Mouse (Mus musculus): Measurements from ENCODE around the gene Med18.
"Not testable (repeated sequence)": the region's sequence is repeated elsewhere in the genome, so short reads cannot be mapped to it uniquely, and the experiment has no call there.

Med18 gene

DNA sequence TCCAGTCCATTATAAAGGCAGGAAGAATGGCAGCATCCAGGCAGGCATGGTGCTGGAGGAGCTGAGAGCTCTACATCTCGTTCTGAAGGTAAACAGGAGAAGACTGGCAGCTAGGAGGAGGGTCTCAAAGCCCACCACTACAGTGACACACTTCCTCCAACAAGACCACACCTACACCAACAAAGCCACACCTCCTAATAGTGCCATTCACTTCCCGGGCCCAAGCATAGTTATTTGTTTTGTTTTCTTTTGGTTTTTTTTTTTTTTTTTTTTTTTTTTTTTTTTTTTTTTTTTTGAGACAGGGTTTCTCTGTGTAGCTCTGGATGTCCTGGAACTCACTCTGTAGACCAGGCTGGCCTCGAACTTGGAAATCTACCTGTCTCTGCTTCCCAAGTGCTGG lies 18.4 kb upstream of the Med18 start:
- in situ Hi-C loops (cut with MboI, MseI) = not testable (repeated sequence)

DNA sequence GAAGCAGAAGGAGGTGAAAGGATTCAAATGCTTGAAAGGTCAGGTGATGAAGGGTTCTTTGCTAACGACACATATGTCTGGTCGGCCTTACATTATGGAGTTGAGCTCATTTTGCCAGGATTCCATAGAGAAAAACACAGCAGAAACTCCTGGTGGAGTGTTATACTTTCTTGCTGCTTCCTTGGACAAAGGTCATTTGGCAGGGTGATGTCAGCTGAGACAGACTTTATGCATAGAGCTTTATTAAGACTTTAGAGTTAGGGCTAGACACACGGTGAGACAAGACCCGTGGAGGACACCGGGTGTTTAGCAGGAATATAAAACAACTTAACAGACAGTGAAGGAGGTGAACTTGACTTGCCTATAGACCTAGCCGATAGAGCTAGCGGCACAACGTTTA lies 14.1 kb upstream of the Med18 start:
- in situ Hi-C loops (cut with MboI, MseI) = no loop called here

DNA sequence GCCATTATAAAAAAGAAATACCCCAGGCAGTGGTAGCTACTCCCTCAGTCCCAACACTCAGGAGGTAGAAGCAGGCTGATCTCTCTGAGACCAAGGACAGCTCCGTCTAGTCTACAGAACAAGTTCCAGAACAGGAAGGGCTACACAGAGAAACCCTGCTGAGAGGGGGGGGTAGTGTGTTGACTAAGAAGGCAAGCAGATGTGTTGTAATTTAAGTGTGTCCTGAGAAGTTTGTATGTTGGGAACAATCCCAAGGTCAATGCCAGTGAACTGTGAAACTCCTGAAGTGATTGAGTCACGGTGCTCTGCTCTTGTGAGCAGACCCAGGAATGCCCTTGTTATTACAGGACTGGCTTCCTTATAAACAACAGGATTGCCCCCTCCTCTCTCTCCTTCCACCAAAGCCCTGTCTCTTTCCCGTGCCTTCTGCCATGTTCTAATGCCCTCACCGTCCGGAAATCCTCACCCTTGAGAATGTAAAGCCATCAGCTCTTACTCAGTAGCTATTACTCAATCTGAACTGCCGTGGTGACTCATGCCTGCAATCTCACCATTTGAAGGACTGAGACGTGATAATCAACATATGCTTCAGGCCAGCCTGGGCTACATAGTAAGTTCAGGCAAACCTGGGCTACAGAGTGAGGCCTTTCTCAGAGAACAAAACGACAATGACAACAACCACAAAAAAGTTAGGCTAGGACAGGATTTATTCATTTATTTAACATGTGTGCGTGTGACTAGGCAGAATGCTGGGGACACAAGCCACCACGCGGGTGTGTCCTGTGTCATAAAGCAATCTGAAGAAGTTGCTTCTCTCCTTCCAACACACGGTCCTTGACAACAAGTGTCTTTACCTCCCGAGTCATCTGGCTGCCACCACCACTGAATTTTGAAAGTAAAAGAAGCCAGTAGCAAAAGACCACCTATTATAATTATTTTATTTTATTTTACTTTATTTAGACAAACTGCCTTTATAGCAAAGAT lies 12.5 kb upstream of the Med18 start:
- in situ Hi-C loops (cut with MboI, MseI) = no loop called here

DNA sequence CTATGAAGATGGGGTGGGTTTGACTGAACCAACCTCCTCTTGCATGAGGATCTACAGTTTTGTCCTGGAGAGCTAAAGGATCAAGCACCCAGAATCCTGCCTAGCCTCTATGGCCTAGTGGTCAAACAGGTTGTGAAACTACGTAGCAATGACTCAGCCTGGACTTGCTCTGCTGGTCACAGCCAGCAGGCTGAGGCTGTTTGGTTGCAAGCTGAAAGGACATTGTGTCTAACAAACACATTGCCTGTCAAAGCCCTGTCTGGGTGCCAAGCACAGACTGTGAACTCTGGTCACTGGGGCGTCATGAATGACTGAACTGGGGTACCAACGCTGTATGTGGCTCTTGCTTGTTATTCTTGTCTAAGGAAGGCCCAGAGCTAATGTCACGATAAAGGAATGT lies 10.9 kb upstream of the Med18 start:
- in situ Hi-C loops (cut with MboI, MseI) = no loop called here

DNA sequence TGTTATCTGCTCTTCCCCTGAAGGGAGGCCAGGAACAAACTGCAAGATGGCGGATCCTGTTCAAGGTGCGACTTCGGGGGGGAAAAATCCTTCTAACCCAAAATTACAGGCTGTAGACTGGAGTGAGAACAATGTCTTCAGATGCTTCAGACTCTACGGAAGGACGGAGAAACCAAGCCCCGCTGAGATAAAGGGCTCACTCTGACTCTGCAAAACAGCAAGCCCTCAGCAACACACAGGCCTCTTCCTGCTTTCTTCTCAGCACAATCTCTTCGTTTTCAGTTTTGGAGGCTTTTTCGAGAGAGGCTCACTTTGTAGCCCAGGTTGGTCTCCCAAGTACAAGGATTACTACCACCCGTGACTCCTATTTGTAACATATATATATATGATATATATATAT lies 9.7 kb upstream of the Med18 start:
- in situ Hi-C loops (cut with MboI, MseI) = no loop called here

DNA sequence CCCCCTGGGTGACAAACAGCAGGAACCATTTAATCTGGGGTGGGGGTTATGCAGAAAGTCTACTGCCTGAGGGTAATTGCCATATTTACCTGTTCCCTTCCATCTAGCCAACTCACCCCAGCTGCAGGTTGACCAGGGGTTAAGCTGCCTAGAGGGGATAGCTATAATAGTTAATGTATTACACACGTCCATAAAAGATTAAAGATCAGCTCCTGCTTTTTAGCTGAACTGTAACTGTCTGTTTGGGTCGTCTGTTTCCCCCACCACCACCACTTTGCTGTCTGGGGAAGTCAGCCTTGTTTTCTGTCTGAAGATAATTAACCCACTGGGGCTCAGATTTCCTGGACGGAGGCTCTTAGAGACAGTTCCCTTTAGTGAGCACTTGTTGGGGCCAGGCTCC lies 6.2 kb upstream of the Med18 start:
- in situ Hi-C loops (cut with MboI, MseI) = no loop called here

DNA sequence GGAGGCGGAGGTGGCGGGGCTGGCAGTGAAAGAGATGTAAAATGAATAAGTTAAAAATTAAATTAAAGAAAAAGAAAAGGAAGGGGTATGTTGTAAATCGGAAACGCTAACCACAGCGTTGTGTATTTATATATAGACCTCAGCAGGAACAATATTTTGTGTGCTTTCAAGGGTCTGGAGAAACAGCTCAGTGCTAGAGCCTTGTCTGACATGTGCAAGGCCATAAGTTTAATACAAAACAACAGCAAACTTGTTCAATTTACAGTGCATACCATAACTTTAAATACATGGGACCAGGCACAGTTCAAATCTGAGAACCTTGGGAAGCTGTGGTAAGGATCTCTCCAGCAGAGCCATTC lies 513 bp upstream of the Med18 start:
- in situ Hi-C loops (cut with MboI, MseI) = no loop called here

DNA sequence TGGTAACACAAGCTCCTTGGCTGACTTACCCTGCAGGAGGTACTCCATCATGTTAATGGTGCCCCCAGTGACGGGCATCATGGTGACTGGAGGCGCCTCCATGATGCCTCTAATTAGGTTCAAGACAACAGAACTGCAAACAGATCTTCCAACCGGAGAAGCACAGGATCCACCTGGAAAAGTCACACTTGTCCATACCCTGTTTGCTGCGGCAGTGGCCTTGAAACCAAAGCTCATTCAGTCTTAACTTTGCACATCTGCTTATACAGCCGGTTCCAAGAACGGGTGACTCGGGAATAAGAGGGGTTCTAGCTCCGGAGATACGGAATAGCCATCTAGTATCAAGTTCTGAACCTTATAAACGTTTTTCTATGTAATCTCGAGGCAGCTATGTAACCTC lies 885 bp downstream of the Med18 start:
- in situ Hi-C loops (cut with MboI, MseI) = no loop called here

DNA sequence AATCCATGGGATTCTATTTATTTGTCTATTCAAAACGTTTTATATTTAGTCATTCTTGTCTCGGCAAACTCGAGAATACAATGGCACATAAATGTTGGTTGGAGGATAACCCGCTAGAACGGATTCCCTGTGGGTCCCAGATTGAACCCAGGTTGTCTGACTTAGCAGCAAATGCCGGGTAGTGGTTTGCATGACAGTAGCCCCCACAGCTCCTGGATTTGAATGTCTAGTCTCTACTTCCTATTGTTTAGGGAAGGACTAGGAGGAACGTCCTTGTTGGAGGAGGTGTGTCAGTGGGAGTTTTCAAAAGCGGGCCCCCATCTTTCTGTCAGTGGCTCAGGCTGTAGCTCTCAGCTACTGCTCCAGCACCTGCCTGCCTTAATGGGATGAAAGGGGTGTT lies 3.5 kb downstream of the Med18 start:
- in situ Hi-C loops (cut with MboI, MseI) = no loop called here

DNA sequence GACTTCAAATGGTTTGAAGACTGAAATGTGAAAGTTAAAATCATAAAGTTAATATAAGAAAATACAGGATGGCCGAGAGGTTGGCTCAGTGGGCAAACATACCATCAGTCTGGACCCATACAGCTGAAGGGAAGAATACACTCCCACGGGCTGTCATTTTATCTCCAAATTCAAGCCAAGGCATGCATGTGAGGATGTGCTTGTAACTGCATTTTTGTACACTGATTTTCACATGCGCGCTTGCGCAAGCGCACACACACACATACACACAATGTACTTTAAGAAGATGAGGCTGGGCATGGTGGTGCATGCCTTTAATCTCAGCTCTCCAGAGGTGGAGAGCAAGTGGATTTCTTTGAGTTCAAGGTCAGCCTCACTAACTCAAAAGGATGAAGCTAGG lies 8.2 kb downstream of the Med18 start:
- in situ Hi-C loops (cut with MboI, MseI) = no loop called here

DNA sequence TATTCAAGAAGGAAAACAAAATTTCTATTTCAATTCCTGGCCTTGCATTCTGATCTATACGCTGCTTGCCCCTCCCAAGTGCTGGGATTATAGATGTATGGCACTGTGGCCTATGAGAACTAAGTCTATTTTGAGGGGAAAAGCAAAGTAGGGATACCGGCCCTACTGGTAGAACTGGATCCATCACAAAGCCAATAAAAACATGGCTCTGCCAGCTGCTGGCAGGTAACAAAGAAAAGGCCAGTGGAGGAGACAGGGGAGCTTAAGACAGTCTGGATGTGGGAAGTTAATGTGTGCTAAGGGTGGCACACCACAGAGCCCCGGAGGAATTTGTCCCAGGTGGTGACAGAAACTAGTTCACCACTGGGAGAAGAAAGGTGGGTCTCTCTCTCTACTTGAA lies 8.6 kb downstream of the Med18 start:
- in situ Hi-C loops (cut with MboI, MseI) = no loop called here

DNA sequence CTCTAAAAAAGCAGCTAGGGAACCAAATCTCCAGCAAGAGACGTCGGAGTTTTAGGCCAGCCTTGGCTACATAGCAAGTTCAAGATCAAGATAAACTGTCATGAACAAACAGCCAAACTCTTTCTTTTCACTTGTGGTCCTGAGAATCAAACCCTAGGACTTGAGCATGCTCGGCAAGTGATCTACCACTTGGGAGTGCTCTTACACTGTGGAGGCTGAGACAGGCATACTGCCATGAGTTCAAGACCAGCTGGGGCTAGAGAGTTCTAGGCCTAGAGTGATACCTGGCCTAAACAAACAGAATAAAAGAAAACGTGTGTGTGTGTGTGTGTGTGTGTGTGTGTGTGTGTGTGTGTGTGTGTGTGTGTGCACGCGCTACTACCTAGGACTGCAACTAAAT lies 9.5 kb downstream of the Med18 start:
- in situ Hi-C loops (cut with MboI, MseI) = no loop called here

DNA sequence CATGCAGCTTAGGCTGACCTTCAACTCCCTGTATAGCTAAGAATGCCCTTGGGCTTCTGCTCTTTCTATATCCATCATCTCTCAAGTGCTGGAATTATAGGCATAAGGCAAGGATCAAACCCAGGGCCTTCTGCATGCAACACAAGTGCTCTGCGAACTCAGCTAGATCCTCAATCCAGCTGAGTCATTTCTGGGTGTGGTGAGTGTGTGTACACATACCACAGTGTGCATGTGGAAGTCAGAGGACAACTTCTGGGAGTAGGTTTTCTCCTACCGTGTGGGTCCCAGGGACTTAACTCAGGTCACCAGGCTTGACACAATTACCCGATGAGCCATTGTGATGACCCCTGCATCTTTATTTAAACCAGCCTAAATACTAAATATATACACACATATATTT lies 13.9 kb downstream of the Med18 start:
- in situ Hi-C loops (cut with MboI, MseI) = no loop called here

DNA sequence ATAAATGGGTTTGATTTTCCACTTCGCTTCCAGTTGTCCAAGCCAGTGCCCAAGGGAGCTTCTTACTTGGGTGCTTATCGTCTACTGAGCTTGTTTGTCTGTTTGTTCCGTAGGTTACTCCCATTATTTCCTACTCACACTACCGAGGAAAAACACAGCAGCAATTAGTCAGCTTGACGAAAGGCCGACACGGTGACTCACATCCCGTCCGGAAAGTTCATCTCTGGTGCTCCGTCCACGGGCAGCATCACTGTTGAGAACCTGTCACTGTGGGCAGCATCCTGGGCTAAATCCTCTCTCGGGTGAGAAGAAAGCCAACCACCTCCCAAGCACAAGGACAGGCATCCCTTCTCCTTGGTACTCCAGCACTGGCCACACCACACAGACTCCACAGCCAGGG lies 17.6 kb downstream of the Med18 start:
- in situ Hi-C loops (cut with MboI, MseI) = no loop called here

DNA sequence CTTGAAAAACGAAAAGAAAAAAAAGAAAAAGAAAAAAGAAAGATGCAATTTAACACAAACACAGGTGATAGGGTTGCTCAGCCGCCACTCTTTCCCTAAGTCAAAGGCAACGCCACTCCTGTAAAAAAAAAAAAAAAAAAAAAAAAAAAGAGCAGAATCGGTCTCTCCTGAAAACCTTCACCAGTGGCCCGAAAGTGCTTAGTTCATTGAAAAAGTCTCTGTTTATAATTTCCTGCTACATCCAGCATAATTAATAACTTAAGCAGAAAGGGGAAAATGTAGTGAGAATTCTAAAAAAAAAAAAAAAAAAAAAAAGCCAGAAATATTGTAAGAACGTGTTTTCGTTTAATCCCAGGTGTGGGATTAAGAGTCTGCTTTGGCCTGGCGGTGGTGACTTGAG lies 19.2 kb downstream of the Med18 start:
- in situ Hi-C loops (cut with MboI, MseI) = no loop called here

DNA sequence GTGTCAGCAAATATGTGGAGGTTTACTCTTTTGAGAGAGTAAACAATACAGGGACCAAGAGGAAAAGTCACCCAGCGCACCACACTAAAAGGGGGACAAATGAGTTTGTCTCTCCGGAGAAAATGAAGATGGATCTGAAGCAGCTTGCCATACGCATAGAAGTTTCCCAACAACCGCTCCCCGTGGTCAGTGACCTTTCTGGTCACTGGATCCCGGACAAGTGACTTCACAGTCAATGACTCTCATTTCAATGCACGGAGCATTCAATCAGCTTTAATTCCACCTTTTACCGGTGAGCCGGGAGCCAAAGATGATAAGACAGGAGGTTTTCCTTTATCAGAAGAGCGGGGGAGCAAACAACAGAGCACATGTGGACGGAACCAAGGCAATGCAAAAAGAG lies 25.9 kb downstream of the Med18 start:
- in situ Hi-C loops (cut with MboI, MseI) = no loop called here

DNA sequence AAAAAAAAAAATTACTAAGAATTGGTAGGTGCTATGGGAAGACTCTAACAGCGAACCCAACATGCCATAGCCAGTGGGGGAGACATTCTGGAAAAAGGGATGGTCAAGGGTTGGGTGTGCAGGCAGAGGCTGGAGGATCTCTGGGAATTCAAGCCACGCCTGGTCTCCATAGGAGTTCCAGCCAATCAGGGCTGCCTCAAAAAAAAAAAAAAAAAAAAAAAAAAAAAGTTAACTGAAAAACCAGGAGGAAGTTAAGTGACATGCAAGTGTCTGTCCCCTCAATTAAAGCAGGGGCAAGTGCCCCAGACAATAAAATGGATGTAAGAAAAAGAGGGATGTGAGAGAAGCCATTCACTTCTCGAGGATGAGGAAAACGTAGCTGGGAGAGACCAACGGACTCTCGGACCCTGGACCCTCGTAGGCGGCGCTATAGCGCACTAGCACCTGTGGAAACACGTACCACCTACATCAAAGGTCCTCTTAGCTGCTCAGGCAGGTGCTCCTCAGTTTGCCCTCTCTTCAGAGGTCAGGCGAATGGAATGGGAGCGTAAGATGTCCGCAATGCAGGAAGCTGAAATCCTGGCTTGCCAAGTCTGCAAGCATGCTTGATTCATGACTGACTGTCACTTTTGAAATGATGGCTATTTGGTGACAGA lies 30.9 kb downstream of the Med18 start:
- in situ Hi-C loops (cut with MboI, MseI) = no loop called here

DNA sequence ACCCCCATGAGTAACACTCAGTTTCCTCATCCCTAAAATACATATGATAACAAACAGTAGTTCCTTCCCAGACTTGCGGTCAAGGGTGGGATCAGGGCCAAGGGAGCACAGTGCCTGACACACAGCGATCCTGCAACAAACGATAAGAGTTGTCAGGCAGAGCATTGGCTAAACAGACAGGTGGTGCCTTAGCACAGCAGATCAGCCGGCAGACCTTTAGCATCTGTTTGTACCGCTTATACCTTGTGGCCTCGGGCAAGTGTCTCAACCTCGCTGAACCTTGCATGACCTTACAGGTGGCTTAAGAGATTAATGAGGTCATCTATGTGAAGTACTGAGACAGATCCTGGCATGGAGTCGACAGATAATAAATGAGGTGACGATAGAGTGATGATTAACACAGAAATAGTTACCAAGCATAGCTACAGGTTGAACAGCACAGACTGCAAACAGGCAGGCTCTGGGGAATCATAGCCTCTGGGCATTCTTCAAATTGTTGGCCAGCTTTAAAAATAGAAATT lies 35.6 kb downstream of the Med18 start:
- in situ Hi-C loops (cut with MboI, MseI) = no loop called here

DNA sequence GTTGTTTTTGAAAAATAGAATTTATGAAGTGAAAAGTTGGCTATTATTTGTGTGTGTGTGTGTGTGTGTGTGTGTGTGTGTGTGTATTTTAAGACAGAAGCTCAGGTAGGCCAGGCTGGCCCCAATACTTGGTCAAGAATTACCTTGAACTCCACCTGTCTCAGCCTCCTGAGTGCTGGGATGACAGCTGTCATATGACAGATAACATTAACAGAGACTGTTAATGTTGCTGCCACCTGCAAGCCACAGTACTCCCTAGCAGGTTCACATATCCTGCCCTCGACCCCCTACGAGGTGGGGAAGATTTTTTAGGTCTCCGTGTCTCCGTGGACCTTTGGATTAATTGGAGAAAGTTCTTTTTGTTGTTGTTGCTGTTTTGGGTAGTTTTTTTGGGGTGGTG lies 36.2 kb downstream of the Med18 start:
- in situ Hi-C loops (cut with MboI, MseI) = no loop called here

DNA sequence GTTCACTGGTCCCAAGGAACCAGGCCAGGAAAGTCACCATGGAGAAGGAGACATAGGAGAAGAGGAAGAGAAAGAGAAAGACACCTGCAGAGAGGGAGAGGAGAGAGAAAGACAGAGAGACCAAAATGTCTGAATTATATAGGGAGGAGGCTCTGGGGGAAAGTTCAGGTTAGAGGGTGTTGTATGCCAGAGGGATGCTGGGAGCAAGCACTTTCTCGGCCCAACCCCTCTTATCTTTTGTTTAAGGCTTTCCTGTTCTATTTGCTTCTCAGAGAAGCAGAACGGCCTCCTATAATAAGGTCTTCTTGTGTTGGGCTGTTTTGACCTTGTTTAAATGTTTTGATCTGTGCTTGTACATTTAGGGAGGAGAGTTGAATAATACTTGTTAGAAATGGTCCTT lies 37.7 kb downstream of the Med18 start:
- in situ Hi-C loops (cut with MboI, MseI) = no loop called here

DNA sequence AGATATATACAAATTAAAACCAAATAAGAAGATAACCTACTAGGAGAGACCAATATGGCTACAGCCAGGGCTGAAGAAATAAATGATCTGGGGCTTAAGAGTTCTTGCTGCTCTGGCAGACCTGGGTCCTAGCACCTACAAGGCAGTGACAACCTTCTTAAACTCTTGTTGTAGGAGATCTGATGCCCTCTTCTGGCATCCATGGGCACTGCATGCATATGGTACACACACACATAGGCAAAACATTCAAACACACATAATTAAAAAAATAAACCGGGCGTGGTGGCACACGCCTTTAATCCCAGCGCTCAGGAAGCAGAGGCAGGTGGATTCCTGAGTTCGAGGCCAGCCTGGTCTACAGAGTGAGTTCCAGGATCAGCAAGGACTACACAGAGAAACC lies 39.0 kb downstream of the Med18 start:
- in situ Hi-C loops (cut with MboI, MseI) = no loop called here

DNA sequence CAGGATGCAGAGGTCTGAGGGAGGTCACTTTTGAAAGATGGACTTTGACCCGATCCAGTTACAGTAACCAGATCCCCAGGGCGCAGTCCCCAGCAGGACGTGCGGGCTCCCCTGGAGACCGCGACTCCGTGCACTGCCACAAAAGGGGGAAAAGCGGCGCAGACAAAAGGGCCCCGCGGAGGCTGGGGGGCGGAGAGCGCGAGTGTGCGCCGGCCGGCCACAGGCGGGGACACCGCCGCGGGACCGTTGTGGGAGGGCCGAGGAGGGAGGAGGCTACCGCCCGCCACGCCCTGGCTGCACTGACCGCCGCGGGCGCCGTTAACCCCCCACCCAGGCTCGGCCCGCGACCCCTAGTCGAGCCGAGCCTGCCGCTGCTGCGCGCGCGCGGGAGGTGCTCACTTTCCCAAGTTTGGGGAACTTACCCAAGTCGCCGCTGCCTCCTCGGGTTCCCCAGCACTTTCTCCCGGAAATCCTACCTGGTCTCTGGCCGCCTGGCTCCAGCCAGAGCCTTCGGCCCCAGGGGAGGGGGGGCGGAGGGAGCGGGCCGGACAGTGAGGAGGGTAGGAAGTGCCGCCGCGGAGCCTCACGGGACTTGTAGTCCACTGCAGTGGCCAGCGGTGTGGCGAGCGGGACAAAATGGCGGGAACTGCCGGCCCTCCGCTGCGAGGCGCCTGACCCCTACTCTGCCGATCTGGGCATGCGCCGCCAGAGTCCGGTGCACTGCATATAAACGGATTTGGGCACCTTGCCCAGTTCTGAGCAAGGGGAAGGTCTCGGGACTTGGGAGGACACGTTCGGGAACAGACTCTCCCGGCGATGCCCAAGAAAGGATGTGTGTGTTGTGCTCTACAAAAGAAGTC lies 41.6 kb downstream of the Med18 start, which contains the start of gene Phactr4:
Gene Phactr4, minus strand, starts transcription at position 567 of the 860 bp plus-strand sequence.
- in situ Hi-C loops (cut with MboI, MseI) = no loop called here

Data from regulatory T cell (primary cell).